Mouse (Mus musculus) liver, postnatal 0 days (tissue): ENCODE measurements around the gene Rgs4. TPM values are rescaled to one million over a fixed set of nuclear protein-coding genes. Genes with fewer than 3 reads are reported as not detected.

Experiments
- ATAC-seq: fragments of 200-750 bp; cut with Nextera tagmentation; 2 replicates; pipeline ENCODE4 v1.8.0; 2017; ENCODE audit warnings: mild to moderate bottlenecking, moderate library complexity
- DNase-seq: peaks from one replicate; pipeline ENCODE4 v3.0.0-alpha.2; 2016
- H3K27ac ChIP-seq: fragments of 300-500 bp; sonication (generic); 2 replicates; pipeline ENCODE4 v1.5.1; 2014; ENCODE audit warnings: antibody characterized with exemption, moderate library complexity, mild to moderate bottlenecking, low read depth
- H3K27me3 ChIP-seq: fragments of 300-500 bp; sonication (generic); 2 replicates; pipeline ENCODE4 v1.6.1; 2014; ENCODE audit warnings: low read length, control low read depth, mixed read lengths; ENCODE audit not compliant: insufficient read depth
- H3K36me3 ChIP-seq: fragments of 300-500 bp; sonication (generic); replicated peaks from 2 replicates; pipeline ENCODE4 v1.6.1; 2014; ENCODE audit warnings: mild to moderate bottlenecking, control low read depth, low read length, moderate library complexity, mixed read lengths; ENCODE audit not compliant: insufficient read depth
- H3K4me1 ChIP-seq: fragments of 300-500 bp; sonication (generic); 2 replicates; pipeline ENCODE4 v1.6.1; 2014; ENCODE audit warnings: antibody characterized with exemption, mild to moderate bottlenecking, control low read depth; ENCODE audit not compliant: insufficient read depth
- H3K4me2 ChIP-seq: fragments of 300-500 bp; sonication (generic); 2 replicates; pipeline ENCODE4 v1.6.1; 2014; ENCODE audit warnings: low read depth, mild to moderate bottlenecking, low read length, moderate library complexity, mixed read lengths
- H3K4me3 ChIP-seq: fragments of 300-500 bp; sonication (generic); 2 replicates; pipeline ENCODE4 v1.5.1; 2014; ENCODE audit warnings: low read depth, low read length
- H3K9ac ChIP-seq: fragments of 300-500 bp; sonication (generic); replicated peaks from 2 replicates; pipeline ENCODE4 v1.6.1; 2014; ENCODE audit warnings: mild to moderate bottlenecking, moderate library complexity
- H3K9me3 ChIP-seq: fragments of 300-500 bp; sonication (generic); 2 replicates; pipeline ENCODE4 v1.6.1; 2016; ENCODE audit warnings: mild to moderate bottlenecking, control low read depth, low read length, mixed read lengths
- CTCF ChIP-seq: sonication (generic); IDR thresholded peaks from 2 replicates; pipeline ENCODE4 v1.5.1; 2016; ENCODE audit warnings: antibody characterized with exemption, low read depth
- EP300 ChIP-seq: IDR thresholded peaks from 2 replicates; pipeline ENCODE4 v1.6.1; 2016; ENCODE audit warnings: antibody characterized with exemption, low read depth, mild to moderate bottlenecking
- WGBS: fragments of 180-500 bp; shearing (Covaris S2); extraction: QIAGEN DNeasy Blood & Tissue Kit; methylation state at CpG from one replicate; pipeline ENCODE4 v1.1.7; 2014; ENCODE audit not compliant: insufficient replicate concordance; 5-methylcytosine and 5-hydroxymethylcytosine counted together
- polyA plus RNA-seq: library from polyadenylated mRNA; unstranded; fragments of >200 nt; fragmentation: Nextera tagmentation; extraction: Ambion mirVana; gene quantifications from 2 replicates; pipeline ENCODE4 v1.2.1, GENCODE M21; 2015

The Rgs4 gene
- polyA plus RNA-seq, 1 experiment from 2014 or later, result 0.35 TPM

GRCm38 (mm10) chr1:169756532-169756931, 9.1 kb upstream of the Rgs4 start:
- H3K27me3 ChIP-seq, result no peaks in the 10 kb centered on the region
- H3K4me1 ChIP-seq, result no peaks in the 10 kb centered on the region
- no peak overlapping the region for H3K27ac ChIP-seq
- no peak overlapping the region for H3K4me2 ChIP-seq
- H3K4me3 ChIP-seq, result no peak overlapping the region
- TF ChIP-seq CTCF (no peak), EP300 (no peak)
- H3K9me3 ChIP-seq, result no peaks in the 10 kb centered on the region
- 25% methylated on average over 3 of the region's 3 CpGs for WGBS
- ATAC-seq (no peak), DNase-seq (no peak)
- no peak overlapping the region for H3K9ac ChIP-seq
- H3K36me3 ChIP-seq, result no peaks in the 10 kb centered on the region

- WGBS, result 13% methylated on average over 3 of the region's 4 CpGs
- TF ChIP-seq CTCF (no peak), EP300 (no peak)
- 0 out of 2 replicates have a peak, but pooled peaks cover 5% of the 10 kb centered on the region for H3K27me3 ChIP-seq
- H3K4me3 ChIP-seq, result no peak overlapping the region
- DNase-seq (no peak), ATAC-seq (peak; percentile 41)
- H3K27ac ChIP-seq, result no peak overlapping the region
- H3K4me2 ChIP-seq, result no peak overlapping the region
- H3K36me3 ChIP-seq, result no peaks in the 10 kb centered on the region
- no peak overlapping the region for H3K9ac ChIP-seq
- no peaks in the 10 kb centered on the region for H3K4me1 ChIP-seq
- H3K9me3 ChIP-seq, result no peaks in the 10 kb centered on the region
These were observed 5.0 kb upstream of the Rgs4 start for GRCm38 (mm10) chr1:169752395-169752794.

- no peak for ATAC-seq
- no peak overlapping the region for H3K4me2 ChIP-seq
- TF ChIP-seq EP300 (no peak), CTCF (no peak)
These were observed 997 bp upstream of the Rgs4 start for GRCm38 (mm10) chr1:169748439-169748838.

GRCm38 (mm10) chr1:169747902-169748301, 460 bp upstream of the Rgs4 start:
- TF ChIP-seq CTCF (no peak), EP300 (no peak)
- no peak for ATAC-seq
- no peaks in the 10 kb centered on the region for H3K9me3 ChIP-seq
- H3K4me2 ChIP-seq, result 0 out of 2 replicates have a peak overlapping the region, but pooled peaks have one; percentile 51
- no peak overlapping the region for H3K27ac ChIP-seq
- H3K27me3 ChIP-seq, result 0 out of 2 replicates have a peak, but pooled peaks cover 7% of the 10 kb centered on the region
- H3K4me3 ChIP-seq, result no peak overlapping the region
- no peaks in the 10 kb centered on the region for H3K36me3 ChIP-seq
- no peak overlapping the region for H3K9ac ChIP-seq
- no peaks in the 10 kb centered on the region for H3K4me1 ChIP-seq
- DNase-seq, result no peak
- 38% methylated on average over 6 of the region's 6 CpGs for WGBS

More at GRCm38 (mm10) chr1:169748439-169748838, 997 bp upstream of the Rgs4 start:
- no peaks in the 10 kb centered on the region for H3K9me3 ChIP-seq
- no peak overlapping the region for H3K27ac ChIP-seq
- no peak overlapping the region for H3K4me3 ChIP-seq
- 0 out of 2 replicates have a peak, but pooled peaks cover 7% of the 10 kb centered on the region for H3K27me3 ChIP-seq
- H3K4me1 ChIP-seq, result no peaks in the 10 kb centered on the region
- 46% methylated on average over 5 of the region's 5 CpGs for WGBS
- no peak overlapping the region for H3K9ac ChIP-seq
- no peak for DNase-seq
- H3K36me3 ChIP-seq, result no peaks in the 10 kb centered on the region

- Histone ChIP-seq H3K9ac (no peak overlapping the region), H3K27ac (no peak overlapping the region), H3K4me1 (no peaks in the 10 kb centered on the region), H3K36me3 (no peaks in the 10 kb centered on the region), H3K4me3 (no peak overlapping the region), H3K4me2 (no peak overlapping the region), H3K9me3 (no peaks in the 10 kb centered on the region), H3K27me3 (no peaks in the 10 kb centered on the region)
- DNase-seq (no peak), ATAC-seq (no peak)
- TF ChIP-seq EP300 (no peak), CTCF (no peak)
- WGBS, result 73% methylated on average over 5 of the region's 5 CpGs
These were observed 6.3 kb downstream of the Rgs4 start for GRCm38 (mm10) chr1:169741147-169741546.

DNA sequence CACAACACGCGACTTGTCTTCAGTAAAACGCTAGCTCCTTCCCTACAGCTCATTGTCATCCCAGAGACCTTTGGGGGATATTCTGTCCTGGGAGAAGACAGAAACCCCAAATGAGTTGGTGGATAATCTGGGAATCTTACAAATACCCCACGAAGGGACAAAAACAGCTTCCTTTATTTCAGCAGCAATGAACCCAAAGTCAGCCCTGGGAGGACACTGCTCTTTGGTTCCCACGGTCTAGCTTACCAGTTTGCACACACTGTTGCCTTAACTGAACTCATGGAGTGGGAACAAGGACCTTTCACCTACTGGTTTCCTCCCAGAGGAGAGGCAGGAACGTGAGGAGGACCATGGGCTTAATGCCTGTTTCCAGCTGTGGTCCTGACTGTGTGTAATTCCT, 10.2 kb downstream of the Rgs4 start:
- no peak overlapping the region for H3K4me2 ChIP-seq
- ATAC-seq, result no peak
- no peak for DNase-seq
- 71% methylated on average over 6 of the region's 6 CpGs for WGBS
- no peaks in the 10 kb centered on the region for H3K9me3 ChIP-seq
- H3K36me3 ChIP-seq, result no peaks in the 10 kb centered on the region
- H3K4me1 ChIP-seq, result no peaks in the 10 kb centered on the region
- no peak overlapping the region for H3K9ac ChIP-seq
- no peaks in the 10 kb centered on the region for H3K27me3 ChIP-seq
- no peak overlapping the region for H3K4me3 ChIP-seq
- no peak overlapping the region for H3K27ac ChIP-seq
- TF ChIP-seq EP300 (no peak), CTCF (no peak)

- H3K36me3 ChIP-seq, result no peaks in the 10 kb centered on the region
- no peak overlapping the region for H3K27ac ChIP-seq
- H3K27me3 ChIP-seq, result no peaks in the 10 kb centered on the region
- TF ChIP-seq EP300, result no peak
- H3K4me1 ChIP-seq, result no peaks in the 10 kb centered on the region
- H3K9ac ChIP-seq, result no peak overlapping the region
- H3K4me2 ChIP-seq, result no peak overlapping the region
- WGBS, result 65% methylated on average over 6 of the region's 6 CpGs
- DNase-seq (no peak), ATAC-seq (no peak)
- H3K4me3 ChIP-seq, result no peak overlapping the region
- H3K9me3 ChIP-seq, result no peaks in the 10 kb centered on the region
These were observed 11.3 kb downstream of the Rgs4 start for GRCm38 (mm10) chr1:169736139-169736538.
